Mouse (Mus musculus) neutrophil, adult 5-6 weeks (primary cell): Measurements from ENCODE around the gene Stx17. TPM values are rescaled to one million over a fixed set of nuclear protein-coding genes. Genes with fewer than 3 reads are reported as not detected.
A peak's percentile ranks its signal among the peaks of the same experiment; 100 is the strongest.

Experiments used
- ATAC-seq: fragments of 151-379, 151-347 bp; 2 replicates; pipeline ENCODE4 v1.8.0; 2017; ENCODE audit warnings: mild to moderate bottlenecking, moderate TSS enrichment; ENCODE audit not compliant: insufficient number of reproducible peaks, poor library complexity, low FRiP score, severe bottlenecking; ENCODE audit errors: extremely low read depth
- total RNA-seq: library from RNA; stranded (forward); fragments of 200-1000 nt; gene quantifications from 2 replicates; pipeline ENCODE4 v1.2.3, GENCODE M21; 2017

The Stx17 gene
- total RNA-seq, 1 experiment from 2014 or later: 51.8 TPM

DNA sequence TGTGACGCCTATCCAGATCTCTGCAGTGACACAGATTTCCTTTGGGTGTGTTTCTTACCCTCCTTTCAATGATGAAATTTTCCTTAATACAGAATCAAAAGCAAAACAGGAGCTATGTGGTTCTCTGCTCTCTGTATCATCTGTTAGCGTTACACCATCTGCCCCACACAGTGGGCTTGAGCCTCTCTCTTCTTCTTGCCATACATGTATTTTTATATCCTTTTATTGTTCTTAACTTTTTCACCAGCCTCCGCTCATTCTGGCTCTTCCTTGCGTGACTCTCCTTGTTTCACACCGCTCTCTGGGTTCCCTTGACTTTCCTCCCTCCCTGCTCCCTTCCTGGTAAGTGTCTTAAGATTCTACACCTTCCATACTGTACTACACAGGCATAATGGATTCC lies 28.5 kb downstream of the Stx17 start:
- no peak for ATAC-seq

DNA sequence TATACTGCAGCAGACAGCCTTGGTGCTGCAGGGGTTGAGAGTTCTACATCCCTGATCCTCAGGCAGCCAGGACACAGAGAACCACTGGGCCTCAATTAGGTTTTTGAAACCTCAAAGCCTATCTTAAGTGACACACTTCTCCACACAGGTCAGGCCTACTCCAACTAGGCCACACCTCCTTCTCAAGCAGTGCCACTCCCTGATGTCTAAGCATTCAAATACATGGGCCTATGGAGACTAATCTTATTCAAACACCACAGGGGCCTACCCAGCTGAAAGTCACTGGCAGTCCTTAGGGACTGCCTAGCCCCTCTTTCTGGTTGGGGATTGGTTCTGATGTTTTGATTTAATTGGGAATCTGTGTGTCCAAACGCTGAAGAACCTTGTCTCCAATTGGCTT lies 31.1 kb downstream of the Stx17 start:
- no peak for ATAC-seq

DNA sequence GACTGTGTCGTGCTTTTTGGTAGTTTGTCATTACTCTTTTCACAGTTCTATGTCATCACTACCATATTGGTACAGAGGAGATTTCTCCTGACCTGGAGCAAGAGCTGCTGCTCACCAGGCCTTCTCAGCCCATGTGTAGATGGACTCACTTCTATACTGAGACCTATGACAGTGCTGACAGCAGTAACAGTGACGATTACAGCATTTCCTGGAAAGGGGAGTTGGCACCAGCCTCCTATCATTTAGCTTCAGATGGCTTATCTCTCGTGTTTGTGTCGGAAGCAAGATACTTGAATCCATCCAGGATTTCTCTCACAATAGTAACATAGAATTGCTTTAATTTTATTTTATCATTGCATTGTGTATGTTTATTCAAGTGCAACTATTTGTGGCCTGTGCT lies 35.7 kb downstream of the Stx17 start:
- no peak for ATAC-seq

DNA sequence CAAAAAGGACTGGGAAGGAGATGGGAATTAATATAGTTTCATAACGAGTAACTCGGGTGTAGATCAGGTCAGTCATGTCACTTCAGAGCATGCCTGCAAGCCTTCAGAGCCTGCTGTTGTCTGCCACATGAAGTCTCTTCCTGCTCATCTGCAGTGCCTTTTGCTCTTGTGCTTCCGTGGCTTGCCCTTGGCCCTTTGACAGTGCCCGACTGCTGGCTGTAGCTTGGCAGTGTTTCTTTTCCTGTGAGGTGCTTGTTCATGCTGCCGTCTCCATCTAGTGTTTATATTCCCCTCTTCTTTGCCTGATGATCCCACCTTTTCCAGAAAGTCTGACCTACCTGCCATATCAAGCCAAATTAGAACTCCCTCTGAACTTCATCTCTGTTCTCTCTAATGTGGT lies 39.1 kb downstream of the Stx17 start:
- ATAC-seq: no peak

DNA sequence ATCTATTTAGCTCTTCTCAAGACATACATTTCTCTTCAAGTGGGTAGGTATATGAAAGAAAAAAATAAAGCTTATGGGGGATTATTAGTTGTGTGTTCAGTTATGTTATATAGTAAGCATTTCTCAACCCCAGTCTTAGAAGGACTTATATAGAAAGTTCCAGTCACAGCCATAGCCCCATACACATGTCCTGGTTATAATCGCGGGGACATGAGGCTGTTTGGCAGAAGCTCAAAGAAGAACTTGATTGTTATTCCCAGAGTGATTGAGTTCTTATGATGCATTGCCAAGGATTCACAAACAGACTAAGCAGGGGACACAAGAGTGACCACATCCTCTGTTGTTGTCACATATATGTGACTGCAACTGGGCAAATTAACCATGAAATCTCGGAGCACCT lies 51.0 kb downstream of the Stx17 start:
- no peak for ATAC-seq

DNA sequence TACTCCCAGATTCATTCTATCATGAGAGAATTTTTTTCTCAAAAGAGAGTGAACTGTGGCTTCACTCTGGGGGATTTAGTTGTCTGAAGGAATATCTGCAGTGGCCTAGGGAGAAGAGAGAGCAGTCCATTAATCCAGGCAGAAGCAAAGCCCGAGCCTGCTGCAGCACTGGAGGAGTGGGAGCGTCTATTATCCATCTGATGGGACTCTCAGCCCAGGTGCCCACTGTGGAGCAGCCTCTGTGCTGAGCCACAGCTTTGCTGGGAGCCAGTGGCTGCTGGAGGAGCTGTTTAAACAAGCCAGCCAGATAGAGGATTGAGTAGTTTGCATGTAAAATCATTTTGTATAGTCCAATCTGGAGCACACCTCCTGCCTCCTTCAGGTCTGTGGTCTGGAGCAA lies 56.2 kb downstream of the Stx17 start:
- ATAC-seq: no peak

DNA sequence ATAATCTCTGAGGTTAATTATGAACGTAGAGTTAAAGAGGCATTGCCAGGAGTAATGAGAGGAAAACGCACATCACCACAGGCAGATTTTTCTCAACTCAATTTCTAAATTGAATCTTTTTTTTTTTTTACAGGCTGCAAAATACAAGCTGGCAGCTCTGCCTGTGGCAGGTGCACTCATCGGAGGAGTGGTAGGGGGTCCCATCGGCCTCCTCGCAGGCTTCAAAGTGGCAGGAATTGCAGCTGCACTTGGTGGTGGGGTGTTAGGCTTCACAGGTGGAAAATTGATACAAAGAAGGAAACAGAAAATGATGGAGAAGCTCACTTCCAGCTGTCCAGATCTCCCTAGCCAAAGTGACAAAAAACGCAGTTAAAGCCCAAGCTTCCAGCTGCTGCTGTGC lies 56.7 kb downstream of the Stx17 start:
- ATAC-seq: no peak

DNA sequence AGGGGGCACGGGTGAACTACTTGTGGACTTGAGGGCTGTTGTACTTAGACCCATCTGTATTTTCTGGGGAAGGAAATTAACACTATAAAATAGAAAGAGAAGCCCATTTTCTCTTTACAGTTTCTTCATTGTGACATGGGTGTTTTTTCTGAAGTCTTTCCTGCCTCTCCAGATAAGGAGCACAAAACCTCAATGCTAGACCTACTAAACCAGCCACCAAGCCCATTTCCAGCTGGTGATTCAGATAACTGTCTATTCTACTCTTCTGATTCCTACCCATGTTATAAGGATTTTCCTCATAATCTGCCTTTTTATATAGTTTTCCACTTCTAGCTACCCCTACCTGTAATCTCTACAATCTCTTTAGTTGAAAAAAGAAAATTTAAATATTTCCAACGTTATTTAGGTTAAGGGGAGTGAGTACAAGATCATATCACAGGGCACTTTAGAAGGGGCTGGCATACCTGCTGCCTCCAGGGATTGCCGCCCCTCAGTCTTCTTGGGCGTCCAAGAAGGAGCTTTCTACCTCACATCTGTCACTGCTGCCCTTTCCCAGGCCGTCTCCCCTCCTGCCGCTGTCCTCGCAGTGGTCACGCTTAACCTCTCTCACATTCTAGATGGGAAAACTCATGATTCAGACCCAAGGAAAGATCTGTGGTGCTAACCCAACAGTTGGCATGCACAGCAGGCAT lies 57.5 kb downstream of the Stx17 start:
- ATAC-seq: no peak

DNA sequence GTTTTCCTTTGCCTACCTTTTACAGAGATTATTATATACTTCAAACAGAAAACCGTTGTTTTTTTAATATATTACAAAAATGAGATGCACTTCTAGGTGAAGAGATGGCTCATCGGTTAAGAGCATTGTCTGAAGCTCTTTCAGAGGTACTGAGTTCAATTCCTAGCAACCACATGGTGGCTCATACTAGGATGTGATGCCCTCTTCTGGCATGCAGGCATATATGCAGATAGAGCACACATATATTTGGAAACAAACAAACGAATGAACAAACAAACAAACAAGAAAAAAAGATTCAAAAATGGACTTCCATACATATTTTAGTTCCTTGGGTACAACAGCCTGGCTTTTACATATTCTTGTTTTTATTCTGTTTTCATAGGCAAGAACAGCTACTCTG lies 73.2 kb downstream of the Stx17 start:
- 0 out of 2 replicates have a peak, but pooled peaks have one; percentile 23 for ATAC-seq

DNA sequence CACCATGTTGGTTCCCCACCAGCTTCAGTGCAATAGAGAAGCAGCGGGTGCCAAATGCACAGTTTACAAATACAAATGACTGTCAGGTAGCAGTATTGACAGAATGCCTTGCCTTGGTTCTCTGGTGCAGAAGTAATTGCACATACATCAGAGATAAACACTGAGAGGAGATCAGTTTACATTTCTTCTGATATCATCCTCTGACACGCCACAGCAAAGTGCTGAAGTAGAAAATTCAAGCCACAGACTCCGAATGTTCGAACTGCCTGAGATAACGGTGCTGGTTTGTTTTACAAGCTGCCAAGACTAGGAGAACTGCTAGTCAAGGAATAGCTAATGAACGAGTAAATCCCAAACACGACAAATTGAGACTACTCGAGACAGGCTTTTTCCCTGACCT lies 73.7 kb downstream of the Stx17 start:
- no peak for ATAC-seq

DNA sequence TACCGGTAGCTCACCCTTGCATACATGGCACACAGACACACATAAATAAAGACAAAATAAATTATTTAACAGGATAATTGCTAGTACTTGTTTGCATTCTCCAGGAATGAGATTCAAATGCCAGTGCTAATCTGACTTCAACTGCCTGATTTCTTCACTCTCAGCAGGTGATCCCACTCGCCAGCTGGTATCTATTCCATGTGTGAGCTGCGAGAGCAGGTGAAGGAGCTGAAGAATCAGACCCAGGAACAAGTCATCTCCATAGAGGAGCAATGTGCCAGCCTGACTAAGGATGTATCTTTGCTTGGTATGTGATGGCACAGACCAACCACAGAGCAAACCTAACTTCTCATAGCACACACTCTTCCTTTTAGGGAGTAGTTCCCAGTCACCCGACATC lies 78.8 kb downstream of the Stx17 start:
- no peak for ATAC-seq

DNA sequence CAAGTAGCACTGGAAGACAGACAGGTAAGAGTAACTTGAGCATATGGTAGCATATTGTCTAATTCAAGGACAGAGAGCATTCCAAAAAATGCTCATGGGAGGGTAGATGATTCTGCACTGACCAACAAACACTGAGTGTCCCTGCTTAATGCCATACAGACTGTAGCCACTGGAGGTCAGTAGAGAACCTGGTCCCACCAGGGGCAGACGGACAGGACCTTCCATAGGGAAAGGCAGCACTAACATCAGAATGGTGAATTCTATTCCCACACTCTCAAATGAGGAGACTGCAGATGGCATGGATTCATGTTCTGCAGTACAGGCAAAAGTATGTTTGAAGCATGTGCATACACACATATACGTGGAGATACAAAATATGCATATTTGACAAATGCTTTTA lies 100.5 kb downstream of the Stx17 start:
- ATAC-seq: peak; percentile 44; the same call in 1 of the 2 replicates

DNA sequence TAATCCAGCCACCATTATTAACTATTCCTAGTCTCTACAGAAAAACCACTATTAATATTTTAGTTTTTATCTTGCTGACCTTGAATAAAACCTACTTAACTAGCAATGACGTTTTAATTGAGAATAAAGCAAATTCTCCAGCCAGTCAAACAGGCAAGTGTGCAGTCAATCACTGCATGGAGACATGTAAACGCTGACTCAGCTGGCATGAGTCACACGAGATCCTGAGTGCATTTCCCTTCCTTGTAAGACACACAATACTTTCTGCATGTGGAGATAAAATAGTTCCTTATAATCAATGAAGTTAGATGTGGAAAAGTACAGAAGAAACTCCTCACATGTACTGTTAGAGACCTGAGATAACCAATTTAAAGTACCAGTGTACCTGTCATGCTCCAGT lies 100.9 kb downstream of the Stx17 start:
- ATAC-seq: no peak

DNA sequence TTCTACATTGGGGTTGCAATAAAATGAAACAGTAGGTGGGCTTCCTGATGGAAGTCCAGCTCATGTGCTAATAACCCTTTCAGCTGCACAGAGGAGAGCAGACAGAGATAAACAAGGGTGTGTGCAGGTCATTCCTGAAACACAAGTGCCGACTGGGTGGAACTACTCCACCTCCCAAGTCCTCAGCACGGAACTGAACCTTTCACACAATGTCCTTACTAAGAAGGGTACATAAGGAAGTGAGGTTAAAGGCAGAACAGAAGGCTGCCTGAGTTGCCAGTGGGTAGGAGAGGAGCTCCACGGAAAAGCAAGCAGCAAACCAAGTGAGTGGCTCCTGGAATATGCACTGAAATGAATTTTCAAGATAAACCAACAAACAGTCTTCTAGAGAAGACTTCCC lies 102.1 kb downstream of the Stx17 start:
- no peak for ATAC-seq

Other genes with a start within 250 kb of the Stx17 start
- gene Nr4a3, start 79.8 kb upstream of the Stx17 start, total RNA-seq: 2.2 and 3.4 TPM in 2 replicates
- 53.9 and 59.2 TPM in 2 replicates for gene Erp44, start 154.6 kb downstream of the Stx17 start, total RNA-seq
- 10.6 and 12.2 TPM in 2 replicates for gene Invs, start 154.8 kb downstream of the Stx17 start, total RNA-seq